Comparison of ENCODE assay signal across 8 mouse cellular contexts in the genomic region with DNA sequence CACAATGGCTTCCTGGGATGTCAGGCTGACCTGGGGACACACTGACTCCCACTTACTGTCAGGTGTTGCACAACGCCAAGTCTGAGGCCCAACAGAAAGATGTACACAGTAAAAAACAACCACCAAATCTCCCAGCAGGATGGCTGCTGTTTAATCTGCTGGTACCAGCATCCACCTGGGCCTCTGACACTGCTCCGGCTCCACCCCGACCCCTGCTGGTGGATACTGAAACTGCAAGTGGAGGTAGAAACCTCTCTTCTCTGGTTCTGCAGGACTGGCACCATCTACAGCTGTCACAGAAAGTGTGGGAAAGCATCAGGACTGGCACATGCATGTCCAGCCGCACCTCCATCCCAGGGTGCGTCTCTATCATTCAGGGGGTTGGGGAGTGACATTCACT. TPM values are rescaled to one million over a fixed set of nuclear protein-coding genes. Genes with fewer than 3 reads are reported as not detected.
DNase-seq lines count a peak whose midpoint lies in the region; ATAC-seq and TF ChIP-seq lines count a peak whose summit lies in the region.

No protein-coding gene starts in this region.

- peaks cover 9% of the 10 kb centered on the region for H3K36me3 ChIP-seq in liver, embryonic 12.5 days
- H3K36me3 ChIP-seq in kidney, adult 2 months (ENCODE audit: control insufficient read depth, insufficient read depth, low read length), result no peaks in the 10 kb centered on the region
- peaks cover 6% of the 10 kb centered on the region; the same call in 1 of the 2 replicates for H3K36me3 ChIP-seq in liver, adult 2 months (ENCODE audit: control insufficient read depth, insufficient read depth, low read length)

- TF ChIP-seq POLR2A in kidney, adult 2 months (IDR thresholded peaks at IDR 0.05; ENCODE audit: low read depth, low read length), result no peak
- TF ChIP-seq POLR2A in liver, adult 2 months (IDR thresholded peaks at IDR 0.05; ENCODE audit: extremely low read depth, insufficient read depth, low read length), result no peak

- 0 out of 2 replicates have a peak, but pooled peaks cover 2% of the 10 kb centered on the region for H3K4me1 ChIP-seq in liver, embryonic 12.5 days
- no peaks in the 10 kb centered on the region for H3K4me1 ChIP-seq in kidney, adult 2 months (ENCODE audit: control insufficient read depth, insufficient read depth, low read length)
- no peaks in the 10 kb centered on the region for H3K4me1 ChIP-seq in liver, adult 2 months (ENCODE audit: control insufficient read depth, insufficient read depth, low read length)

- TF ChIP-seq CTCF in kidney, adult 2 months (conservative IDR thresholded peaks at IDR 0.05; ENCODE audit: insufficient read depth, insufficient read length, low read depth, low read length), result peak; percentile 88
- TF ChIP-seq CTCF in liver, adult 2 months (IDR thresholded peaks at IDR 0.05; ENCODE audit: low read depth, low read length), result peak; percentile 94

- 8% methylated on average over 5 of the region's 5 CpGs for WGBS in liver, embryonic 12.5 days (ENCODE audit: insufficient replicate concordance)
- WGBS in kidney, adult 2 months, result 11% methylated on average over 5 of the region's 5 CpGs
- 17% methylated on average over 5 of the region's 5 CpGs for WGBS in liver, adult 2 months

- no peaks in the 10 kb centered on the region for H3K79me2 ChIP-seq in liver, adult 2 months (ENCODE audit: control insufficient read depth, insufficient read depth, low read length)

- H3K27ac ChIP-seq in liver, embryonic 12.5 days, result no peak overlapping the region
- H3K27ac ChIP-seq in kidney, adult 2 months (ENCODE audit: insufficient read depth, low read depth, low read length), result no peak overlapping the region
- no peak overlapping the region for H3K27ac ChIP-seq in liver, adult 2 months (replicated peaks; ENCODE audit: insufficient read depth, low read depth, low read length)

- DNase-seq in liver, result peak; percentile 79
- DNase-seq in cerebellum, postnatal 10 days, result peak; percentile 93 to 97
- DNase-seq in frontal cortex, postnatal 36 days (ENCODE audit: low spot score in 2 of 2), result peak; percentile 80 to 84
- peak; percentile 74 for DNase-seq in kidney, adult 2 months
- DNase-seq in liver, adult 2 months (ENCODE audit: extremely low read depth, low read depth, low spot score), result no peak
- DNase-seq in natural killer cell, adult 2 months (ENCODE audit: low spot score in 2 of 2), result peak; percentile 58 to 80
- peak; percentile 83 to 96 for DNase-seq in spleen, postnatal 4 days (ENCODE audit: low spot score in 2 of 2)

- peaks cover 2% of the 10 kb centered on the region; the same call in 1 of the 2 replicates for H3K27me3 ChIP-seq in liver, embryonic 12.5 days (replicated peaks)
- H3K27me3 ChIP-seq in kidney, adult 2 months (replicated peaks; ENCODE audit: control insufficient read depth, insufficient read depth, low read length), result no peaks in the 10 kb centered on the region
- H3K27me3 ChIP-seq in liver, adult 2 months (ENCODE audit: control insufficient read depth, insufficient read depth, low read length), result no peaks in the 10 kb centered on the region

- no peak overlapping the region for H3K4me2 ChIP-seq in liver, embryonic 12.5 days

- ATAC-seq in liver, embryonic 12.5 days, result no peak; the same call in 1 of the 2 replicates

- H3K9ac ChIP-seq in liver, embryonic 12.5 days, result no peak overlapping the region
- H3K9ac ChIP-seq in liver, adult 2 months (ENCODE audit: low read depth, low read length), result no peak overlapping the region

- no peaks in the 10 kb centered on the region for H3K9me3 ChIP-seq in liver, embryonic 12.5 days (replicated peaks)

- no peak overlapping the region for H3K4me3 ChIP-seq in liver, embryonic 12.5 days
- H3K4me3 ChIP-seq in kidney, adult 2 months (ENCODE audit: insufficient read depth, low read depth, low read length), result no peak overlapping the region
- no peak overlapping the region for H3K4me3 ChIP-seq in liver, adult 2 months (ENCODE audit: insufficient read depth, low read depth, low read length)

RNA-seq across cellular contexts. Expression of a gene that starts 12.6 kb away (rescaled TPM):
- polyA plus RNA-seq in liver, embryonic 12.5 days (2016; fragmentation: Nextera tagmentation; extraction: Ambion mirVana), result 104 and 106 TPM in 2 replicates
- polyA plus RNA-seq in kidney, adult 2 months (2012; rRNA removed), result 101 and 115 TPM in 2 replicates
- 52.0 and 60.8 TPM in 2 replicates for total RNA-seq in liver, adult 2 months (2014; rRNA removed)
- polyA plus RNA-seq in liver, adult 2 months (2012; rRNA removed), result 41.4 and 47.5 TPM in 2 replicates

RNA-seq across cellular contexts. Expression of a gene that starts 25.3 kb away (rescaled TPM):
- polyA plus RNA-seq in liver, embryonic 12.5 days (2016; fragmentation: Nextera tagmentation; extraction: Ambion mirVana), result 200 and 201 TPM in 2 replicates
- 58.2 and 80.3 TPM in 2 replicates for polyA plus RNA-seq in kidney, adult 2 months (2012; rRNA removed)
- 39.8 and 41.9 TPM in 2 replicates for total RNA-seq in liver, adult 2 months (2014; rRNA removed)
- 30.7 and 37.6 TPM in 2 replicates for polyA plus RNA-seq in liver, adult 2 months (2012; rRNA removed)

RNA-seq across cellular contexts. Expression of a gene that starts 26.7 kb away (rescaled TPM):
- 7.8 and 8.2 TPM in 2 replicates for polyA plus RNA-seq in liver, embryonic 12.5 days (2016; fragmentation: Nextera tagmentation; extraction: Ambion mirVana)
- polyA plus RNA-seq in kidney, adult 2 months (2012; rRNA removed), result 107 TPM in 2 replicates
- 19.9 TPM in 2 replicates for total RNA-seq in liver, adult 2 months (2014; rRNA removed)
- polyA plus RNA-seq in liver, adult 2 months (2012; rRNA removed), result 29.2 and 29.5 TPM in 2 replicates
